Mouse (Mus musculus) lung, postnatal 0 days (tissue): ENCODE measurements around the gene Col9a1.

ENCODE experiments used
- CTCF ChIP-seq: IDR thresholded peaks from 2 replicates; pipeline ENCODE4 v1.5.1; 2016; ENCODE audit warnings: antibody characterized with exemption, mild to moderate bottlenecking
- EP300 ChIP-seq: IDR thresholded peaks from 2 replicates; pipeline ENCODE4 v1.6.1; 2016; ENCODE audit warnings: antibody characterized with exemption, mild to moderate bottlenecking, control low read depth

DNA sequence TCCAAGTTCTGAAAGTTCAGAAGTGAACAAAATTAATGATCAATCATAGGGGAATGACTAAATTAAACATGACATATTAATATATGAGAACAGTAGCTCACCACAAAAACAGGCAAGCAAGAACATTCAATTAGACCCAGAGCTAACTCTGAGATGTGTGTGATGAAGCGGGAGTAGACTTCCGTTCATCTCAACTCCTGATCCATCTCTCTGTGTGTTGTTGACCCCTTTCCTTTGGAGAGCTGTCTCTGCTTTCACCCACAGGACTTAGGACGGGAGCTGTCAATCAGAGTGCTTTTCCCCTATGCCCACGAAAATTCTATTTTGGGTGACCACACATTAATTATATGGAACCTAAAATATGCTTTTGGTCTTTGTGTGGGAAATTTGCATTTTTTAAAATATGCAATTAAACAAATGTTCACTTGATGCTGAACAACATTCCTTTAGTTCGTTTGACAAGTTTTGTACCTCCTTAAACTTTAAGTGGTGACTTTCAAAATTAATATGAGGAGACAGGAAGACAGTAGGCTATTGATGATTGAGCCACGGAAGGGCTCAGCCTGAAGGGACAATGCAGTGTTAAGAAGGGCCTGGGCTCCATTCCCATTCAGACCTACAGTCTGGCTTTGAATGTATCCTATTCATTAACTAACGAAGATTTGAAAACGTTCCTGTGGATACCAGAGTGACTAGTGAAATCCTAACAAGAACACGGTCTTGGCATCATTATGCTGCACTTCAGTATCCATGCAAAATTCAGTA is 34.4 kb downstream of the Col9a1 start:
- TF ChIP-seq CTCF: no peak
- no peak for TF ChIP-seq EP300
